Mouse (Mus musculus): ENCODE data around the gene Cenpi.
A peak's percentile ranks its signal among the peaks of the same experiment; 100 is the strongest.

Gene Cenpi

GRCm38 (mm10) chrX:134365421-134365820, 57.5 kb downstream of the Cenpi start:
- no peak for DNase-seq

DNA sequence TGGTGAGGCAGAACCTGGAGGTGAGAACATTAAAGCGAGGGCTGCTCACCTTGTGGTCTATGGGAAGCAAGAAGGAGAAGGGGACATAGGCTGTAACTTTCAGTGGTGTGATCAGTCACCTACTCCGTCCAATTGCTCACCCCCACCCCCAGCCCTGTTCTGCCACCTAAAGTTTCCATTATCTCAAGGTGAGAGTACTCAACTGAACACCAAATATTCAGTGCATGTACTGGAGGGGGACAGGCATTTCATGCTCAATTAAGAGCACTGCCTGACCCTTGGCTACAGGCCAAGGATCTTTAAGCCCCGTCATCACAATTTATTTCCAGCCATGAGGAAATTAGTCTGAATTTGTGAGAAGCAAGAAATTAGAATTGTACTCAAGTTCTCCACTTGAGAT, 58.7 kb downstream of the Cenpi start:
- DNase-seq, result no peak

- DNase-seq, result peak; percentile 2
Measured at GRCm38 (mm10) chrX:134371279-134371678, 63.4 kb downstream of the Cenpi start.

GRCm38 (mm10) chrX:134374190-134374589, 66.3 kb downstream of the Cenpi start:
- DNase-seq, result no peak

GRCm38 (mm10) chrX:134384896-134385295, 77.0 kb downstream of the Cenpi start:
- DNase-seq, result no peak

GRCm38 (mm10) chrX:134398972-134399371, 91.1 kb downstream of the Cenpi start:
- DNase-seq, result no peak

- no peak for DNase-seq
Measured at GRCm38 (mm10) chrX:134403863-134404583, 96.1 kb downstream of the Cenpi start, which contains the start of gene Drp2. TSS of gene Drp2 (plus strand) at chrX:134404551.

DNA sequence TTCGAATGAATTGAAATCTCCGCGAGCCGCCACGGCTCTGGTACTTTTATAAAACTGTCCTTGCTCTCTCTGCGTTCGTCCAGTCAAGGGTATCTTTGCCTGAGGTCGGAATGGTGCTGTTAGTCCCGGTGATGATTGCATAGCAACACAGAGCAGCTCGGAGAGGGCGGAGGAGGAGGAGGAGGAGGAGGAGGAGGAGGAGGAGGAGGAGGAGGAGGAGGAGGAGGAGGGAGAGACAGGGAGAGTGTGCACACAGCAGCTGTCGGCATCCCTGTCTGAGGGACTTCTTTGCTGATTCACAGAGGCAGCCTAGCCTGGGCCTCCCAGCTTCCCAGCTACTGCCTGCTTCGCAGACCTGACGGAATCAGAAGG, 96.7 kb downstream of the Cenpi start:
- no peak for DNase-seq

DNA sequence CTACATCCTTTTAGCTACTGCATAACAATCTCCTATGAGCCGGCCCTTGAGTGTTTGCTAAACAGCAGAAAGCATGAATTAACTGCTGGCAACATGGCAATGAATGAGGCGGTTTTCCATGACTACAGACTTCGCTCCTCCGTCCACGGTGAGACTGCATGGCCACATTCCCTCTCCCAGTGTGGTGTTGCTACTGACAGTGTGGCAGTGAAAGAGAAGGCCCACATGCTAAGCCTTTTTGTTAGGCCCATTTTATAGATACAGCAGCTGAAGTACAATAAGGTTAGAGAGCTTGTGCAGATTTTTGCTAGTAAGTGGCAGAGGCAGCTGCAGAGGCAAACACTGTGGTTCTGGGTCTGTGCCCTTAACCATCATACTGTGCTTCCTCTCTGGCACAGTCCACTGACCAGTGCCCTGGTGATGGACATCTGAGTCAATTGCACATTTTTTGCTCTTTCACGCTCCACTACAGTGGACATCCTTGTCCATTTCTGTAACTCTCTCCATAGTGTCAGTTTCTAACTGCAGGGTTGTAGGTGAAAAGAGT, 101.5 kb downstream of the Cenpi start:
- DNase-seq, result no peak

DNA sequence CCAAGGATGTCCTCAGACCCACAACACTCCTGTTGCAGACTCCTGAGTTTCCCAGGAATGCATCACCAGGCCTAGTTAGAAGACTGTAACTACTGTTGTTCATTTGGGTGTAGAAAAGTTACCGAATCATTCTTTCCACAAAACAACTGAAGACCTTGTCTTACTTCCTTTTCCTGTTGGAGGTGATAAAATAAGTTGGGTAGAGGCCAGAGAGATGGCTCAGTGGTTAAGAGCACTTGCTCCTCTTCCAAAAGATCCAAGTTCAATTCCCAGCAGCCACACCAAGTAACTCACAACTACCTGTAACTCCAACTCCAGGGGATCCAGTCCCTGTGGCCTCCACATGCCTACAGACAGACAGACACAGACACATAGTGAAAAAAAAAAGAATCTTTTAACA, 104.2 kb downstream of the Cenpi start:
- no peak for DNase-seq
